Mouse (Mus musculus) kidney, postnatal 0 days (tissue): ENCODE measurements around the gene Dnah6. TPM values are rescaled to one million over a fixed set of nuclear protein-coding genes. Genes with fewer than 3 reads are reported as not detected.

Experiments used
- ATAC-seq: fragments of 200-750 bp; cut with Nextera tagmentation; replicated peaks from 2 replicates; pipeline ENCODE4 v1.8.0; 2017; ENCODE audit warnings: low read depth, moderate number of reproducible peaks, moderate TSS enrichment, moderate library complexity; ENCODE audit not compliant: low FRiP score
- DNase-seq: peaks from one replicate; pipeline ENCODE4 v3.0.0-alpha.2; 2016; ENCODE audit warnings: low spot score
- H3K27ac ChIP-seq: fragments of 300-500 bp; sonication (generic); 2 replicates; pipeline ENCODE4 v1.5.1; 2014; ENCODE audit warnings: mild to moderate bottlenecking
- H3K27me3 ChIP-seq: fragments of 300-500 bp; sonication (generic); 2 replicates; pipeline ENCODE4 v1.6.1; 2014; ENCODE audit warnings: low read length, mixed read lengths; ENCODE audit not compliant: insufficient read depth
- H3K36me3 ChIP-seq: fragments of 300-500 bp; sonication (generic); 2 replicates; pipeline ENCODE4 v1.6.1; 2014; ENCODE audit warnings: low read length, mixed read lengths; ENCODE audit not compliant: insufficient read depth
- H3K4me1 ChIP-seq: fragments of 300-500 bp; sonication (generic); replicated peaks from 2 replicates; pipeline ENCODE4 v1.6.1; 2014; ENCODE audit warnings: antibody characterized with exemption, low read length, mixed read lengths; ENCODE audit not compliant: insufficient read depth
- H3K4me2 ChIP-seq: fragments of 300-500 bp; sonication (generic); 2 replicates; pipeline ENCODE4 v1.6.1; 2014; ENCODE audit warnings: mild to moderate bottlenecking, low read length, moderate library complexity, mixed read lengths
- H3K4me3 ChIP-seq: fragments of 300-500 bp; sonication (generic); replicated peaks from 2 replicates; pipeline ENCODE4 v1.5.1; 2014; ENCODE audit warnings: low read depth, low read length
- H3K9ac ChIP-seq: fragments of 300-500 bp; sonication (generic); 2 replicates; pipeline ENCODE4 v1.6.1; 2014; ENCODE audit warnings: low read depth, low read length
- H3K9me3 ChIP-seq: fragments of 300-500 bp; sonication (generic); replicated peaks from 2 replicates; pipeline ENCODE4 v1.6.1; 2016; ENCODE audit warnings: low read length, inconsistent platforms, mixed read lengths
- CTCF ChIP-seq: IDR thresholded peaks from 2 replicates; pipeline ENCODE4 v1.5.1; 2016; ENCODE audit warnings: antibody characterized with exemption, low read depth, mild to moderate bottlenecking, moderate library complexity
- WGBS: fragments of 180-500 bp; shearing (Covaris S2); extraction: QIAGEN DNeasy Blood & Tissue Kit; methylation state at CpG from one replicate; pipeline ENCODE4 v1.1.7; 2014; 5-methylcytosine and 5-hydroxymethylcytosine counted together
- polyA plus RNA-seq: library from polyadenylated mRNA; unstranded; fragments of >200 nt; fragmentation: Nextera tagmentation; extraction: Ambion mirVana; gene quantifications from 2 replicates; pipeline ENCODE4 v1.2.1, GENCODE M21; 2015

The Dnah6 gene
- polyA plus RNA-seq, 1 experiment from 2014 or later, result 0.09 TPM

DNA sequence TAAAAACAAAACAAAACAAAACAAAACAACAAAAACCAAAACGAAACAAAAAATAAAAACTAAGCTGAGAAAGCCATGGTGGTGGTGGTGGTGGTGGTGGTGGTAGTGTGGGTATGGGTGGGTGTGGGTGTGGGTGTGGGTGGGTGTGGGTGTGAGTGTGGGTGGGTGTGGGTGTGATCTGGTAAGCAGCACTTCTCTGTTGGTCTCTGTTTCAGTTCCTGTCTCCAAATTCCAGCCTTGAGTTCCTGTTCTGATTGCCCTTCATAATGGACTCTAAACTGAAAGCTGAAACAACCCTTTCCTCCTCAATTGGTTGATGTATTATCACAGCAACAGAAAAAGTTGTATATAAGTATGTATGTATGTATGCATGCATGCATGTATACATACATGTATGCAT, 222.6 kb downstream of the Dnah6 start:
- H3K36me3 ChIP-seq, result no peaks in the 10 kb centered on the region
- TF ChIP-seq CTCF, result no peak
- H3K9ac ChIP-seq, result no peak overlapping the region
- DNase-seq, result no peak
- no peak overlapping the region for H3K4me3 ChIP-seq
- WGBS, result 100% methylated on average over 1 of the region's 1 CpGs
- no peaks in the 10 kb centered on the region for H3K27me3 ChIP-seq
- H3K4me1 ChIP-seq, result no peaks in the 10 kb centered on the region
- no peak overlapping the region for H3K27ac ChIP-seq
- H3K9me3 ChIP-seq, result no peaks in the 10 kb centered on the region
- no peak overlapping the region for H3K4me2 ChIP-seq
- no peak for ATAC-seq

DNA sequence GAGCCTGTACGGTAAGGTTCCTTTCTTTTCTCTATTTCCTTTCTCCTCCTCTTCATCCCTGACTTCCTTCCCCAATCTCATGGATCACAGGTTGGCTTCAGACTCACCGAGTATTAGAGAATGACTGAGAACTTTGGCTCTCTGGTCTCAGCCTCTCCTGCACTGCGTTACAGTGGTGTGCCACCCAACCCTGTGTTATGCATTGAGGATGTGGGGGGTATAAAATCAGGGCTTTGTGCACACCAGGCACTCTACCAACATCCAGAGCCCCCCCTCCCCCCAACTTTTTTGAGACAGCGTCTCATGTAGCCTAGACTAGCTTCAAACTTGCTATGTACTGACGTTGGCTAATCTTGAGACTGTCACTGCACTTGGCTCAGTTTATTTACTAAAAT, 227.8 kb downstream of the Dnah6 start:
- H3K4me3 ChIP-seq, result no peak overlapping the region
- DNase-seq, result no peak
- H3K4me1 ChIP-seq, result no peaks in the 10 kb centered on the region
- ATAC-seq, result no peak
- no peak for TF ChIP-seq CTCF
- no peak overlapping the region for H3K4me2 ChIP-seq
- H3K9ac ChIP-seq, result no peak overlapping the region
- H3K27ac ChIP-seq, result no peak overlapping the region
- no peaks in the 10 kb centered on the region for H3K9me3 ChIP-seq
- no peaks in the 10 kb centered on the region for H3K27me3 ChIP-seq
- 76% methylated on average over 5 of the region's 5 CpGs for WGBS
- H3K36me3 ChIP-seq, result no peaks in the 10 kb centered on the region

DNA sequence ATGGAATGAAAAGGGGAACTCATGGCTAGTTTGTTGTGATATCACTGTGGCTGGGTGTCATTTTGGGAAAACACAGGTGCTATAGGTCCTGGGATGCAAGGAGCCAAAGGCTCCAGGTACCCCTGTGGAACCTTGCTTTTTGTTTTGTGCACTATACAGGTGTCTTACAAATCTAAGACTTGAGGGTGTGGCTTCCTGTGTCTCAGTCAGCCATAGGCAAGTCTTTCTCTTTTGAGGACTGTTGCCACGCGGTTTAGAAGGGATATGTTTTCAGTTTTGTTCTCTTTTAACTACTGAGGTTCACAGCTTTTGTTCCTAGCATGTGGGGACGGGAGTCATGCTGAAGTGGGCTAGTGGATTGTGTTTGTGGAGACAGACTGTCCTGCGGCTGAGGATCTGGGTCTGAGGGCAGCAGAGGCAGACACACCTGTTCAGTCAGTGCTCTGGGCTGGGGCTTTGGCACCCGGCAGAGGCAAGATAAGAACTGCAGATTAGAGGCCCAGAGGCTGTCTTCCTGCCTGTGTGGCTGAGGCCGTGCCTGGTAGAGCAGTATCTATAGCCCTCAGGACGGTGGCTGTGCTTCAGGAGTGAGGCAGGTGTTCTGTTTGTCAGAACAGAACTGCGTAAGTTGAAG, 228.3 kb downstream of the Dnah6 start:
- no peak for TF ChIP-seq CTCF
- H3K4me3 ChIP-seq, result no peak overlapping the region
- H3K36me3 ChIP-seq, result no peaks in the 10 kb centered on the region
- no peak overlapping the region for H3K27ac ChIP-seq
- DNase-seq (no peak), ATAC-seq (no peak; the same call in 1 of the 2 replicates)
- H3K9ac ChIP-seq, result no peak overlapping the region
- WGBS, result 72% methylated on average over 8 of the region's 8 CpGs
- H3K27me3 ChIP-seq, result no peaks in the 10 kb centered on the region
- H3K9me3 ChIP-seq, result no peaks in the 10 kb centered on the region
- H3K4me1 ChIP-seq, result no peaks in the 10 kb centered on the region
- H3K4me2 ChIP-seq, result no peak overlapping the region

DNA sequence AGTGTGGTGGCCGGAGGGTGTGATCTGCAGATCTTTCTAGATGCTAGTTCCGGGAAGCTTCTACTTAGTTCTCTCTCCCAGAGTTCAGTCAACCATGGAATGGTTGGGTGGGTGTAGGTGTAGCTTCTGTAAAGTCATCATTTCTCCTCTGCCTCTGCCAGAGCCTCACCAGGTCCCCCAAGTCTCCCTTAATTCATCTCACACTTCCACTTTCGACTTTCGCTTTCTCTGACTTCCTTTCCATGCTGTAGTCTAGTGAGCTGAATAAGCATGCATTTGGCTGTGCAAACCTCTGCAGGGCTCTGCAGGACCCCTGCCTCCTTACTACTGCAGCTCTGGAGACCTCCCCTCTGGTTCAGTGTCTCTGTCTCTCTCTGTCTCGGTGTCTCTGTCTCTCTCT, 231.2 kb downstream of the Dnah6 start:
- Histone ChIP-seq H3K4me2 (no peak overlapping the region), H3K4me3 (no peak overlapping the region), H3K27me3 (no peaks in the 10 kb centered on the region), H3K27ac (no peak overlapping the region), H3K4me1 (no peaks in the 10 kb centered on the region), H3K36me3 (no peaks in the 10 kb centered on the region), H3K9ac (no peak overlapping the region), H3K9me3 (no peaks in the 10 kb centered on the region)
- no peak for TF ChIP-seq CTCF
- no peak for DNase-seq
- no peak for ATAC-seq
- WGBS, result 74% methylated on average over 5 of the region's 5 CpGs

DNA sequence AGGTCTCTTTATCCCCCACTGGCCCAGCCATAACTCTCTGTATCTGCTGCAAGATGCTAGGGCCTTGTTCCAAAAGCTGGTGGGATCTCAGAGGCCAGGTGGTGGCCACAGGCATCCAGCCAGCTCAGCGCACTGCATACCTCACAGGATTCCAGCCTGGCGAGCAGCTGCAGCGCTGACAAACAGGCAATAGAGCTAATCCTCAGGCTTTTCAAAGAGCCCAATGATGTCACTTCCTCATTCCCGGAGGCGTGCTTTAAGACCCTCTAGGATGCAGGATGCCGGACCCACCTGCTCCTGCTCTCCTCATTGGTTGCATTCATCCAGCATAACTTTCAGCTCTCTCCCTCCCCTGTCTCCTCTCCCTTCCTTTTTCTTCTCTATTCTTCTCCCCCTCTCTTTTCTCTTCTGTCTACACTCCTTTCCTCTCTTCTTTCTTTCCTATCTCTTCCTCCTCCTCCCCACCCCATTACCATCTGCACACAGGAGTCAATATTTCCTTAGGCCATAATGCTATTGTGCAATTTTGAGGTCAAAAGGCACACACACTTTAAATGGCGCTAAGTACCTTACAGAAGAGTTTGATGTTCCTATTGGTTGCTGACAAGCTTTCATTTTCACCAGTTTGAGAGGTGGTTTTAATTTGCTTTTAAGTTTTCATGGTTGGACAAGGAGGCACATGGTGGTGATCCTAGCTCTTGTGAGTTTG, 232.3 kb downstream of the Dnah6 start:
- DNase-seq, result no peak

DNA sequence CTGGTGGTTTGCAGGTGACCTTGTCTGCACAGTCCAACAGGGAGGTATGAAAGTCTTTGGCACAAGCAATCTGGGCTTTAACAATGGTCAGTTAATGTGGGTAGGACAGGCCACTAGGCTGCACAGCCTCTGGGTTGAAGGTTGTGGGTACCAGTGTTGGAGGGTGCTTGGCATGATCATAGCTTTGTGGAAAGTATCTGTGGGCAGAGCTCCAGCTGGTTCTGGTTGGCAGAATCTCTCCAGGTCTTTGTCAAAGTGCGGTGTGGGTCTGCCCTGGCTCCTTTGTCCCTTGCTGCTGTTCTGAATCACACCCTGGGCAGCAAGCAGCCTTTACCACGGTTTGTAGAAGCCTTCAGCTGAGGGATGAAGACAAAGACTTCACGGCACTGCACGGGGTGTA, 238.9 kb downstream of the Dnah6 start:
- DNase-seq (no peak), ATAC-seq (no peak)
- TF ChIP-seq CTCF, result no peak
- WGBS, result 89% methylated on average over 4 of the region's 4 CpGs
- Histone ChIP-seq H3K9me3 (no peaks in the 10 kb centered on the region), H3K36me3 (no peaks in the 10 kb centered on the region), H3K4me1 (peaks cover 7% of the 10 kb centered on the region; the same call in 1 of the 2 replicates), H3K4me2 (no peak overlapping the region), H3K4me3 (no peak overlapping the region), H3K9ac (no peak overlapping the region), H3K27ac (no peak overlapping the region), H3K27me3 (no peaks in the 10 kb centered on the region)

More for the DNA sequence above, 232.3 kb downstream of the Dnah6 start:
- Histone ChIP-seq H3K9me3 (no peaks in the 10 kb centered on the region), H3K36me3 (no peaks in the 10 kb centered on the region), H3K27ac (no peak overlapping the region), H3K9ac (no peak overlapping the region), H3K4me3 (no peak overlapping the region), H3K4me2 (no peak overlapping the region), H3K27me3 (no peaks in the 10 kb centered on the region), H3K4me1 (no peaks in the 10 kb centered on the region)
- WGBS, result 47% methylated on average over 7 of the region's 7 CpGs
- 0 out of 2 replicates have a peak, but pooled peaks have one; percentile 43 for ATAC-seq
- TF ChIP-seq CTCF, result no peak
